Mouse (Mus musculus) thymus, adult 2 months (tissue): ENCODE measurements around the gene Gm20388.

ENCODE experiments used
- CTCF ChIP-seq: fragments of 200-500 bp; IDR thresholded peaks from 2 replicates; pipeline ENCODE4 v1.5.1; 2012; ENCODE audit warnings: mild to moderate bottlenecking, control low read depth, low read length, moderate library complexity, borderline replicate concordance; ENCODE audit not compliant: control insufficient read depth, poor library complexity, insufficient read depth; ENCODE audit errors: extremely low read depth
- POLR2A ChIP-seq: fragments of 200-500 bp; IDR thresholded peaks from 2 replicates; pipeline ENCODE4 v1.6.1; 2012; ENCODE audit warnings: mild to moderate bottlenecking, low read length, control low read depth, moderate library complexity; ENCODE audit not compliant: control insufficient read depth, poor library complexity, insufficient read depth; ENCODE audit errors: extremely low read depth

- TF ChIP-seq CTCF (no peak), POLR2A (0 out of 2 replicates have a peak, but pooled peaks have one; percentile 39)
These were observed 2371.4 kb downstream of the Gm20388 start, which contains the start of gene Zfpm1 for GRCm38 (mm10) chr8:122282035-122282358.
